Mouse (Mus musculus): Measurements from ENCODE around the gene Trappc1.

DNA sequence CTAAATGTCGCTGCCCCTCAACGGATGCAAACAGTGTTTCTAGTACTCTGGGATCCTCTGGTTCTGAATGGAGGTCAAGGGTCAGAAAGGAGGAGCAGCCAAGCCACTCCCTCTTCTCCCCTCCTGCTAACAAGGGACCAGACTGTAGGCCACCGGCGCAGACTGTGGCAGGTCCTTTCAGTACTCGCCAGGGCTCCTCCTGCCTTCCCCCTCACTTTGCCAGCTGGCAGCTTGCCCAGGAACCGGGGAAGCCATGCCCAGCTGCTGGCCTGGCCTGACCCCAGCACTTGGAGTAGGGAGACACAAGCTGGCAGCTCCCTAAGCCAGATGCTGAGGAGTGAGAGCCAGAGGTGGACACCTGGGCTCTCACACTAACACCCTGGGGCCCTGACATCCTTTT is 41.1 kb downstream of the Trappc1 start:
- TF ChIP-seq CTCF (IDR thresholded peaks at IDR 0.05; ENCODE audit: borderline replicate concordance, extremely low read depth, insufficient read depth, insufficient read length): no peak
- TF ChIP-seq POLR2A (IDR thresholded peaks at IDR 0.05; ENCODE audit: borderline replicate concordance, extremely low read depth, insufficient read depth, insufficient read length, poor library complexity, severe bottlenecking): no peak
